Mouse (Mus musculus) fibroblast of lung, adult 2 months (primary cell): ENCODE data around the gene Strn3.
A peak's percentile ranks its signal among the peaks of the same experiment; 100 is the strongest.

ENCODE experiments used
- DNase-seq: peaks from one replicate; pipeline ENCODE4 v3.0.0-alpha.2; 2011; ENCODE audit warnings: low read depth

Strn3 gene

DNA sequence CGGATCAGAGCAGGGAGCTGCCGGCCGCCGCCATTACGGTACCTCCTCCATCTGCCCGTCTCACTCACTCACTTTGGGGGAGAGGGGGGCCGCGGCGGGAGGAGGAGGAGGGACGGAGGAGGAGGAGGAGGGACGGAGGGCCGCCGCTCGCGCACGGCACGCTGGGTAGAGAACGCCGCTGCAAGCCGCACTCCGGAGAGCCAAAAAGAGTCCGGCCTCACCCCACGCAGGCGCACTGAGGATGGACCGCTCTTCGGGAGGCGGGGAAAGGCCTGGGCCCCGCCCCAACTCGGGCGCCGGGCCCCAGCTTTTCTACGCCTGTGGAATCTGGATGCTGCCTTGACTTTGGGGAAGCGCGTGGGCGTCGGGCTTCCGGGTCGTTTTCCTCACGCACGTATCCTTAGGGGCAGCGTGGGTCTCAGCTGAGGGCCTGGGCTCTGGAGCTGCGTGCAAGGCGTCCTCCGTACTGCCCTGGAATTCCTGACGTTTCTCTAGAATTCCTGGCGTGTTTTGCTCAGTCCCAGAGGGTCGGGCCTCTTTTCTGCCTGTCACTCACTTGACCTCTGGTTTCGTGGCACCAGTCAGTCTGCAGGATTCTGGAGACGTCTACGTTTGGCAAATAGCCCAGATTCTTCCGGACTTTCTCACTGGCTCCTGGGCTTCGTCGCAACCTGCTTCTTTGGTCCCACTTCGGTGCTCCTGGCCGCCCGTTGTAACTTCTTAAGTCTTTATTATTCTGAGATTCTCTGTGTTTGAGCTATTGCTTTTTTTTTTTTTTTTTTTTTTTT, at the start of gene Strn3:
Gene Strn3, minus strand, starts transcription at position 53 of the 788 bp plus-strand sequence.
- DNase-seq: peak; percentile 91

DNA sequence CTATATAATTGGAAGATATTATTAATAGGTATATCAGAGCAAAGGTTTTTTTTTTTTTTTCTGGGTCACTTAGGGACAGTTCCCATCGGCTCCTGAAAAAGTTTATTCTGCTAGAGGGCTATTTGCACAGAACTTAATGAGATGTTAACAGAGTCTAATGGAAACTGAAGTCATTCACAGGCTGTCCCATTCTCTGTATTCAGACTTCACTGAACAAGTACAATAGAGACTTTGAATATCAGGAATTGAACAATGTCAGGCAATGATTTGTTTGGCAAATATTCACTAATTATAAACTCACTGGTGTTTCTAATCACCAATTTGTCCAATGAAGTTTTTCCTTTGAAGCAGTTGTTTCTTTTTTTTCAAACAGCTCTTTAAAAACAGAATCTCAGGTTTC, 45.1 kb upstream of the Strn3 start:
- DNase-seq: no peak

DNA sequence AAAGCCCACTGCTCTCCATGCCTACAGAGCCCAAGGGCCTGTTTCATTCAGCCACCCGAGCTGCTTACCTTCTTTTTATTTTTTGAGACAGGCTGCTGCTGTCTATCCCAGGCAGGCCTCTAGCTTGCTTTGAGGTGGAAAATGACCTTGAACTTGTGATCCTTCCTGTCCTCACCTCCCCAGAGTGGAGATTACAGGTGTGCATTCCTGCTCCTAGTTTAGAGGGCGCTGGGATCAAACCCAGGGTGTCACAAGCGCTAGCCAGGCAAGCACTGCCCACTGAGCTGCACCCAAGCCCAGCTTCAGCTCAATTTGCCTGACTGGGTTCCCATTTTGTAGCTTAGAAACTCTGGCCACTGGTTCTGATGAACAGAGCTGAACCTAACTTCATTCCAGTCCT, 44.7 kb upstream of the Strn3 start:
- DNase-seq: no peak

DNA sequence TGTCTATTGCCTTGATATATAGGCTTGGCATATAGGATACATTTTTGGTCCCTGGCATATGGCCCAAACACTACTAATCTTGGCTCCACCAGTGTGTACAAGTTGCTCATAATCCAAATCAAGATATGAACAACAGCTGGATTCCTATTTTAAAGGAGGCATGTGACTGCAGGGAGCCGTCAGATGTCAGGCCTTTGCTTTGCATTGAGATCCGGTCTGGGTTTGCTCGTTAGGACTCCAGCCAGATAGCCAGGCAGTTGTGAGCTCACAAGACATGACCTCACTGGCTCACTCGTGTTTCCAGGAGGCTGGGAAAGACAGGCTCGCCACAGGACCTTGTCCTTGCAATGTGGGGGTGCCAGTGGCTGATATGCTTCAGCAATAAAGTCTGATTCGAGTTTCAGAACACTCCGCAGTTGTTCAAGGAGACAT, 44.2 kb upstream of the Strn3 start:
- no peak for DNase-seq

DNA sequence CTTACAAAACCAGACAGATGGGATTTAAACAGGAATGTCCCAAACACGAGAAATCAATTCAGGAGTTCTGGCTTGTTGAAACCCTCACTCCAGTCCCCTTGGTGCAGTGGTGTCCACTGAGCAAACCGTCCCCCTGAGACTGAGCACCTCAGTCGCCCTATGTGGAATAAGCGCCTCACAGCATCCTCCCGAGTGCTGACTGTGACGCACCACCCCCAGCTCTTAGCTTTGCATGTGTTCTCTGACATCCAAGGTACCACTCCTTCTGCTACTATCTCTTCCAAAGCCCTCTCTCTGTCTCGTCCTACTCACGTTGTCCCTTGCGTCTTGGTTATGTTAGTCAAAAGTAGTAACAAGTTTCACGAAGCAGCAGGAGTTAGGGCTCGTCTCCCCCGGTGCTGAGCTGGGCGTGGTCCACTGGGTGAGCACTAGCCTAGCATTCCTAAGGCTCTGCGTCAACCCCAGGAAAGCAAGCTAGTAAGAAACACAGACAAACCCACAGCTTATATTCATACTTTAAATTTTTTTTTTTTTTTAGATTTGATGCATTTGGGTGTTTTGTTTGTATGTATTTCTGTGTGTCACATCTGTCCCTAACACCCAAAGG, 43.0 kb upstream of the Strn3 start:
- no peak for DNase-seq

DNA sequence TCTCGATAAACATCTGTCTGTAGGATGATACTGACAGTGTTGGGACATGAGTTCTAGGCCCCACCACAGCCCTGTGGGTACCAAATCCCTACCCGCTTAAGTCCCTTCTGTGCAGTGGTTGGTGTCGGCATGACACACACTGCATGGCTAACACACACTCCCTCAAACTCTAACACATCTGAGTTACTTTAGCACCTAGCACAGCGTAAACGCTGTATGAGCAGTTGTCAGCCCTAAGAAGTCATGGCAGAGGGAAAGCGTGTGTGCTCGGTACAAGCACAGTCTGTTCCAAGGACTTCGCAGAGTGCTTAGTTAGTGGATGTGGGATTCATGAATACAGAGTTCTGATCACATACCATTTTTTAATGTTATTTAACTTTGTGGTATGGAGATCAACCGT, 38.1 kb upstream of the Strn3 start:
- DNase-seq: no peak

DNA sequence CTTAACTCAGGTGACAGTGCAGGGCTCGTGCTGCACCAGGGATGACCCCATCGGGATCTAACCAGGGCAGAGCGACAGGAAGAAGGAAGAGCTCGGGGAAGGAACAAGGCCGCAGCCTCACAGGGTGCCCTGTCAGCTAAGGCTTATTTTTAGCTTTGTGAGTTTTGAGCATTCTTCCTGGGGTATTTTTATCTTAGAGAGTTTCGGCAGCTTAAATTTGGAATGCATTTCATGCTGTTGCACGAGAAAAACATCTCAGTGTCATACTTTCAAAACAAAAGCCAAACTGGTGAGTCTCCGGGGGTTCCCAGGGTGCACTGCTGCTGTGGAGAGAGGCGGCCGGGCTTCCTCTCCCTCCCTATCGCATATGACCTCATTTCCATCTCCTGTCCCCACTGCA, 37.4 kb upstream of the Strn3 start:
- DNase-seq: no peak

DNA sequence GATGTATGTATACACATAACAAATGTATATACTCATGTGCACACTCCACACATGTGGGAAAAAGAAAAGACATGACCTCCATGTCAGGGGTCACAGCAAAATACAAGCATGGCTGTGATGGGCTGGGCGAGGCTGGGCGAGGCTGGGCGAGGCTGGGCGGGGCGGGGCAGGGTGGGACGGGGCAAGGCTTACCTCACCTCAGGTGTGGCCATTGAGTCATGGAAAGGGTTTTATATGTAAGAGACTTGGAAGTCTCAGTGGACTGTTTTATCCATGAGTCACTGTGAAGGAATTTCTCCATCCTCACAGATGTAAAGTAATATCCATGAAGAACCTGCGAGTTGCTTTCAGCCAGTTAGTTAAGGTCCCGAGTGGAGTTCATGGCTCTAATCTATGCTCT, 30.1 kb upstream of the Strn3 start:
- no peak for DNase-seq

DNA sequence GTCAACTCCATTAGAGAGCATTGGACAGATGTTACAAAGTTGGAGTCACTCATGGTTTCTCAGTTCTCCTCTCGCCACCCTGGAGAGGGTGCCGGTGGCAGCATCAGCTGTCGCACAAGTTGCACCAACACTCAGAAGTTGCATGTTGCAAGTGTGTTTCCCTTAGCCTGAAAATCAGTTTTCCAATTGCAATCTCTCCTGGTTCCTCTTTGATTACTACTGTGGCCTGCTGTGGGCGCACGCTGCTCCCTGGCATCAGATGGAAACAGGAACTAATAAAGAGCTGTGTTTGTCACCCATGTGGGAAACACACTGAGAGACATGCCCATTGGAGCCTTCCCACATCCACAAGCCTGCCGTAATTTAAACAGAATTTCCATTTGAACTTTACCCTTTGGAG, 26.9 kb upstream of the Strn3 start:
- no peak for DNase-seq

DNA sequence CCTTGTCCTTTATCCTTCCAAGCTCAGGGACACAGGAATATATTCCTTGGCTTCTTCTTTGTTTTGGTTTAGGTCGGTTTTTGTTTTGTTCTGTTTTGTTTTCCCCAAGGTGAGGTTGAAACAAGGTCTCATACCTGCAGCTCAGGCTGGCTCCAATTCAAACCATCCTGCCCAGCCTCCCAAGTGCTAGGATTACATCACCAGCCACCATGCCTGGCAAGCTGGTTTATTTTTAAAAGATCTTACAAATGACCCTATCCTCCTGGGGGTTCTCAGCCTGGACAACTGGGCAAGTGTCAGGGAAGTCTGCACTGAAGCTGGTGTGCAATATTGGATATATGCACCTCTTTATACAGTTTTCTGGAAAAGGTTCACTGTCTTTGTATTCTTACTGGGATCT, 21.0 kb upstream of the Strn3 start:
- DNase-seq: no peak

DNA sequence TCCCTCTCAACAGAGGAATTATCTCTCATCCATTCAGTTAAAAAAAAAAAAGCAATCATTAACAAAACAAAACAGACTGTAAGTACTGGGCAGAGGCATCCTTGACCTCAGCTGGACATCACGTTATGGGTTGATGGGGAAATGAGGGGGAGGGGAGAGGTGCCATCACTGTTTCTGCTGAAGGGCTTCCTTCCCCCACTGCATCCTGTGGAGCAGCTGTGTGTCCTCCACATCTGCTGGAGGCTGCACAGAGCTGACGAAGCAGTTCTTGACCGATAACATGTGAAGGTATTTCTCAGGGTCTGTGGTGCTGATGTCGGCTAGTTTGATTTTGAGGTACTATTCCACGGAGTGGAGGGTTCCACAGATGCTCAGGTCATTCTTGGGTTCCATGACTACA, 18.5 kb upstream of the Strn3 start:
- DNase-seq: no peak

DNA sequence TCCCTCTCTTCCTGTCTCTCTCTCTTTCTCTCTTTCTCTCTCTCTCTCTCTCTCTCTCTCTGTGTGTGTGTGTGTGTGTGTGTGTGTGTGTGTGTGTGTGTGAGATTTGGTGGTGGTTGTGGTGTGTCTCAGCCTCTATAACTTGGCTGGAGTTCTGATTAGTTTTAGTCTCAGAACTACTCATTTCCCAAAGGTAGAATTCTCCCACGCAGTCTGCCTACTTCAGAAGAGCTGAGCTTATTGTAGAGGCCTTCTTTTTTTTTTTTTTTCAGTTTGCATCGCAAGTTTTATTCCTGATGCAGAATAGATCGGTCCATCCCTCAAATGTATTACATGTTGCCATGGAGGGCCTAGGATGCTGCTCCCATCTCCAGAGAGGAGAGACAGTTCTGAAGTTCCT, 18.0 kb upstream of the Strn3 start:
- no peak for DNase-seq

DNA sequence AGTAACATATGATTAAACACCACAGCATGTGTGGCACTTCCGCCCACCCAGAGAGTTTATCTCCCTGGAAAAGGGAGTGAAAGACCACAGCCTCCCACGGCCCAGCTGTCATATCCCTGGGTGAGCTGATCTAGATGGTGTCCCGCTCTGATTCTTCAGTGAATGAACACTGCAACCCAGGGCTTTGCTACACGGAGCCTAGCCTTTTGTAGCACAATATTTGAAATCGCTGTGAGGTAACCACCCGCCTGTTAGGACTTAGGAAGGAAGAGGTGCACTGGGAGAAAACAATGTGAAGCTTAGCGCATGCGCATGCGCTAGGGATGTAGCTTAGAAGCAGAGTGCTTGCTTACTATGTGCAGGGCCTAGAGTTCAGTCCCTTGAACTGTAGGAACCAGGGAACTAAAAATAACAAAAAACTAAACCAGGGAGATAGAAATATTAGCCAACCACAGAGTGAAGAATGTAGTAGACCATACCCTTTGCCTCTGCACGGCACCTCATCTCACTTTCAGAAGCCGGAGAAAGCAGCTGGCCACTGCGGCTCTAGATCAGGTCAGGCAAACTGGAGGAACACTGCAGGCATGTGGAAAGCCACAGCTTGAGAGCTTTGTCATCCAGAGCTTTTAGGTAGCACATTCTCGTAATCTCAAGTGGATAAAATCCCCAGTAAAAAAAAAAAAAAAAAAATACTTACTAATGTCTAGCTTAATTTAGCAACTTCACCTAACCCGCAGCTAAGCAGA, 17.4 kb upstream of the Strn3 start:
- DNase-seq: no peak

DNA sequence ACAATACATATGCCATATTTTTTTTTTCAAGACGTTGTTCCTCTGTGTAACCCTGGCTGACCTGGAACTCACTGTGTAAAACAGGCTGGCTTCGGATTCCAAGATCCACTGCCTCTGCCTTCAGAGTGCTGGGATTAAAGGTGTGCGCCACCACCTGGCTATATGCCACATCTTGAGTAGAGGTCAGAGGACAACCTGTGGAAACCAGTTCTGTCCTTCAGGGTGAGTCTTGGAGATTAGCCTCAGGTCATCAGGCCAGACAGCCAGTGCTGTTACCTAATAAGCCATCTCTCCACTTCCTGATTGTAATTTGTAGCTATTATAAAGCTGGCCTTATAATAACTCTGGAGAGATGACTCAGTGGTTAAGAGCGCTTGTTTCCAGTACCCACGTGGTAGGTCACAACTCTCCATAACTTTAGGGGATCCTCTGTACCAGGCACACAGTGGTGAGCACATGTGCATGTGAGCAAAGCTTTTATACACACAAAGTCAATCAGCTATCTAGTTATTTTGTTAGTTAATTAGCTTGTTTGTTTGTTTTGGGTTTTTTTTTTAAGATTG, 15.1 kb upstream of the Strn3 start:
- no peak for DNase-seq

DNA sequence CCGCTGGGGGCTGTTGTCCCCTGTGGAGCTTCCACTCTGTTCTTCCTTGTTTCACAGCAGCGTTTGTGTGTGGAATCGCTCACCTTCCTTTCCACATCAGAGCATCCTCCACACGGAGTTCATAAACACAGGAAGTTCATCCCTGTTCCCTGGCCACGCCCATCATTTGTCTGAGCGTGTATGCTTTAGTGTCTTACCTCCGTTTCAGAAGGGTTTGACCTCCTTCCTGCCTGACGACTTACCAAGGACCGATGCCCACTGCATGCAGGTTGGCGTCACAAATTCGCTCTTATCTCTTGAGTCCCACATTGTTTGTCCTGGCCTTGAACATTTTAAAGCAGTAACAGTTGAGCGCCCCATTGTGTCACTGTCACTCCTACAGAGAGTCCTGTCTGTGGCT, 14.1 kb upstream of the Strn3 start:
- no peak for DNase-seq

DNA sequence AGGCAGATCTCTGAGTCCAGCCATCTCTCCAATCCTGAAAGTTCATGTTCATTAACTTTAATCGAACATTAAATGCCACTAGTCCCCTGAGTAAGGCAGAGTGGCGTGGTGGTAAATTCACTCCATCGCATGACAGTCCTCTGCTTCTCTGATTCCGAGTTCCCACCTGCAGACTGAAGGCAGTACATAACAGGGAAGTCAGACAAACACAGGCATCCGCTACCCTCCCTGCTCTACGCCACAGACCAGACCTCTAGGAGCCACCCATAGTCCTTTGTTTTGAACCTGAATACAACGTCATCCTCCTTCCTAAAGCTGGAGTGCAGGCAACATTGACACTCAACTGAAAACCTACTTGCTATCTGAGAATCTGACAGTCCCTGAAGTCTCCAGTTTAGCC, 12.9 kb upstream of the Strn3 start:
- no peak for DNase-seq

DNA sequence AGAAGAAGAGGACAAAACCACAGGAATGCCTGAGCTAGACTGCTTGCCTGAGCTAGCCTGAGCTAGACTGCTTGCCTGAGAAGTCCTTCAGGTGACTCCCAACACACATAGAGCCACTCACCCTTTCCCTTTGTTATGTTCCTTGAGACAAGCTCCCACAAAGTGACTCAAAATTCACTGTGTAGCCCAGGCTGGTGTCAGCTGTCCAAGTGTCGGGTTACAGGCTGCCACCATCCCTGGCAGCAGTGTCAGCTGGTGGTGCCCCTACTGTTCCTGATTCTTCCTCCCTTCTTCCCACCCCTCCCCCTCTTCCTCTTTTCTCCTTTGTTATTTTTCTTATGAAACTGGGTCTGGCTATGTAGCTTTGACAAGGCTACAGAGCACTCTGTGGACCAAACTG, 12.2 kb upstream of the Strn3 start:
- DNase-seq: no peak

DNA sequence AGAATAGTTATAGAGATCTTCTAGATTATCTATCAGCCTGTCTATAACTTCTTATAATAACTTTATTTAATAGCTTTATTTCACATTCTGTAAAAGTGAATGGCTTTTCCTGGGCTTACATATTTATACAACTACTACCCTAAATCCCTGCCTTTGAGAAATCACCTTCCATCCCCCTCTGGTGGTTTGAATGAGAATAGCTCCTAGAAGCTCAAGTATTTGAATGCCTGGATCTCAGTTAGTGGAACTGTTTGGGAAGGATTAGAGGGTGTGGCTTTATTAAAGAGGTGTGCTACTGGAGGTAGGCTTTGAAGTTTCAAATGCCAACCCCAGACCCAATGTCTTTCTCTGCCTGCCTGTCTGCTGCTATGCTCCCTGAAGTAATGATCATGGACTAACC, 10.0 kb upstream of the Strn3 start:
- no peak for DNase-seq

DNA sequence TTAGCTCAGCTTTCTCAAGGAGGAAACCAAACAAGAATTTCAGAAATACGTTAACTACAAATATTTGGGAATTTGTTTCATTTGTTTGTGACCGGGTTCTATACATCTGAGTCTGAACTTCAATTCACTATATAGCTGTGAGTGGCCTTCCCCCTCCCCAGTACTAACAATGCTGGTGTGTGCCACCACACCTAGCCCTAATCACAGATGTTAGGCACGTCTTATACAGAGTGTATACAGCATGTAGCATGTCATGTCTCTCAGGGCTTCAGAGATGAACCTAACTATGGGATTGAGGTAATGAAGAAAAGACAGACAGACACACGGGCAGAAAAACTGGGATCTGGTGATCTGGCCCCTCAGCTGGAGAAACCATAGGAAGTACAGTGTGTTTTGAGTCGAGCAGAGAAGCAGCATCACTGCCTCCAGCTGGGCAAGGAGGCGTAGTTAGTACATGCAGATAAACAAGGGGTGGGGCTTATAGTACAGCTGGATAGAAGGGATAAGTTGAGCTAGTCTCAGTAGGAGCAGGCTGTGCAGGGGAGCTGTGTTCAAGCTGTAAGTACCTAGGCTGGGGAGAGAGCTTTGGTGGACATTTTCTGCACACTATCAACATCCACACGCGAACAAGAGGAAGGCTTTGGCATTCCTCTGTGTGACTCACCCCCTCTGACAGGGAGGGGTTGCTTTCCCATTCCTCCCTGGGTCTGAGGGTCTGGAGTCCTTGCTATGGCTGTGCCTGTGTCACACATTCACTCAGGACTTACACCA, 8.1 kb upstream of the Strn3 start:
- DNase-seq: no peak

DNA sequence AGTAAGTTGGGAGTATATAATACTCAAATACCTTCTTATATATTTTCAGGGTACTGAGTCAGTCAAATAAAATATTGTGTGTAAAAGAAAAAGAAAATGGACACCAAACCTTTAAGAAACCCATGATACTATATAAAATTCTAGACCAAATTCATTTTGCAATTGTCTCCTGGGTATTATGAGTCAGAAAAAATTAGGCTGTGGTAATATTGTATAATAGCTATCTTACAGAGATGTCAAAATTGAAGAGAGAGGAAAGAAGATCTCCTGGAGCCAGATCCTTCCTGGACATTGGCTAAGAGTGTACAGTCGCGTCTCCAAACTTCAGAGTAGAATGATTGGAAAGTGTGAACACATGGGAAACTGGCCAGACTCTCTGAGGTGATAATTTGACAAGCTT, 4.5 kb upstream of the Strn3 start:
- no peak for DNase-seq

DNA sequence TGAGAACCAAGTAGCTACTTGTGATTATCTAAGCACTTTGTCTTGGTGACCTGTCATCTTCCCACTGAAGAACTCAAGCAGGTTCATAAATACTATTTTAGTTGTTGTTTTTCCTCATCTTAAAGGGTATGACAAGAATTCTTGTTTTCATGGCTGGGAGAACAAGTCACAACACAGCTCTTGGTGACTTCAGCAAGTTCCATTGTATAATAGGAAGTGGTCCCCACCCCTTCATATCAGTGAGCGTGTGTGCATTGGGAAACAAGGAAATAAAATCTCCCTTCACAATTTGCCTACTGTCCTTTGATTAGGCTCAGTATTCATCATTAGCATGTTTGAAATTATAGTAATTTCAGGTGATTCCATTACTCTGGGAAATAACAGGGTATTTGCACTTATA, 3.3 kb upstream of the Strn3 start:
- no peak for DNase-seq

DNA sequence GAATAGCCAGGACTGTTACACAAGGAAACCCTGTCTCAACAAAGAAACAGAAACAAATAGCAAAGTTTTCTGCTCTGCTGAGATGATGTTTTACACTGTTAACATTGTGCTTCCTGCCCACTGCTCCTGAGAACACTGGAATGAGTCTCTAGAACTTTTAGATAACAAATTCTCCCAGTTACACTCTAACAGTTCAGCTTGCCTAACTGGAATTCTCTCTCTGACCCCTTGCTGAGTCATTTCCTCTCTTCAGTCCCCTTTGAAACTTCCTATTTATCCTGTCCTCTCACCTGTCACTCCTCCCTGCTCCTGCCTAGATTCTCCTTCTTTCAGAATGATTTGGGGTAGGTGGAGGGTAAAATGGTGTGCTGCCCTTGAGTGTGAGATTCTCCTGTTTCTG, 2.4 kb upstream of the Strn3 start:
- no peak for DNase-seq
